Mouse (Mus musculus): ENCODE results near the gene Olfr516. TPM values are rescaled to one million over a fixed set of nuclear protein-coding genes. Genes with fewer than 3 reads are reported as not detected.

Gene Olfr516
- polyA plus RNA-seq (2012; rRNA removed; ENCODE audit: low replicate concordance): not detected in 2 replicates

DNA sequence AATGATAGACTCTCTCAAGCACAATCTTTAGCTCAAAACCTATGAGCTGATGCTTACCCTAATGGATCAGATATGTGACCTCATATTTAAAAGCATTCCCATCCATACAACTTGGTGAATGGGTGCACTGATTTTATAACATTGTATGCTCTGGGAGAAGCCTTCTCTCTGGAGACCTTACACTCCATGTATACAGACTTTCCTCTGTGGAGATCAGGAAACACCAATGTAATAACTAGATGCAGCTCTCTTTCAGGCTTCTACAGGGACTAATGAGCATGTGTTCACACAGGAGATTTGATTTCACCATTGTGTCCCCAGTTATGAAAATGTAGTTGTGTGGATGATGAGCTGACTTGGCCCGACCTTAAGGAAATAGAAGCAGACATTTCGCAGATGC, at the start of gene Olfr516:
Gene Olfr516, minus strand, starts transcription at position 101 of the 400 bp plus-strand sequence.

GRCm38 (mm10) chr7:108894320-108894719, 44.0 kb upstream of the Olfr516 start, which contains the start of gene Olfr519:
Gene Olfr519, minus strand, starts transcription at chr7:108894420.

DNA sequence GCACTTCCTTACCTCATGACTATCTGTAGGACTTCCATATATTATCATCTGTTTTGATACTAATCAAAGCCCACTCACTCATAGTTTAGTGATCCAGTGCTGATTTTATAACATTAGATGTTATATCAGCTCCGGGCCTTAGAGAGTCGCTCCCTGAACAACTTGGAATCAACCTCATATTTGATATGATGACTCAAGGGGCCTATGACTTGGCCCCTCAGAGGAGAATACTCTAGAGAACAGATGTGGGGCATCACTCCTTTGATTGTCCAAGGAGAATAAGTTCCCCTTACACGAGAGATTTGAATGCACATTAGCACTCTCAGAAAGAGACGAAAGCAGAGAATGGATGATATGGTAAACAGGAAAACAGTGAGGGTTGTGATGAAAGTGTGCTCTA, 34.6 kb upstream of the Olfr516 start, which contains the start of gene Olfr518:
Gene Olfr518, minus strand, starts transcription at position 101 of the 400 bp plus-strand sequence.

GRCm38 (mm10) chr7:108872279-108872678, 21.9 kb upstream of the Olfr516 start, which contains the start of gene Olfr517:
Gene Olfr517, minus strand, starts transcription at chr7:108872379.

DNA sequence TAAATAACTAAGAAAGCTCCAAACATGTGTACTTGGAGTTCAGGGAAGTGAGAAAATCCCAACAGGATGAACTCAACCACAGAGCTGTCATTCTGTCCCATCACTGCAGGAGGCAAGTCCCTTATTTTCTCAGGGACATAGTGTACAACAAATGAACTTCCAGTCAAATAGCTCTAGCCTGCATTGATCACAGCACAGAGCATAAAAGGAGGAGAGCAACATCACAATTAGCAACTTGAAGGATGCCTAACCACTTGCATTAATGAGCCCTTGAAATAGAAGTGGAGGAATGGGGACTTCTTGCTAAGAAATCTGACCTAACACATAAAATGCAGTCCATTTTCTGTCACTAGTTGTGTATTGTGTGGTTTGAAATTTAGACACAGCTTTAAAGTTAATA, 24.4 kb downstream of the Olfr516 start, which contains the start of gene Olfr514:
Gene Olfr514, minus strand, starts transcription at position 101 of the 400 bp plus-strand sequence.

Other genes with a start within 250 kb of the Olfr516 start
- gene Olfr506, start 239.7 kb downstream of the Olfr516 start, polyA plus RNA-seq (2012; rRNA removed; ENCODE audit: low replicate concordance): not detected in 2 replicates
- gene Olfr507, start 228.7 kb downstream of the Olfr516 start, polyA plus RNA-seq (2012; rRNA removed; ENCODE audit: low replicate concordance): not detected in 2 replicates
- not detected in 2 replicates for gene Olfr508, start 220.5 kb downstream of the Olfr516 start, polyA plus RNA-seq (2012; rRNA removed; ENCODE audit: low replicate concordance)
- not detected in 2 replicates for gene Olfr509, start 198.6 kb downstream of the Olfr516 start, polyA plus RNA-seq (2012; rRNA removed; ENCODE audit: low replicate concordance)
- gene Olfr510, start 184.1 kb downstream of the Olfr516 start, polyA plus RNA-seq (2012; rRNA removed; ENCODE audit: low replicate concordance): not detected in 2 replicates
- gene Olfr512, start 137.2 kb downstream of the Olfr516 start, polyA plus RNA-seq (2012; rRNA removed; ENCODE audit: low replicate concordance): not detected in 2 replicates
- gene Olfr513, start 99.6 kb downstream of the Olfr516 start, polyA plus RNA-seq (2012; rRNA removed; ENCODE audit: low replicate concordance): not detected in 2 replicates
- not detected in 2 replicates for gene Olfr514, start 24.5 kb downstream of the Olfr516 start, polyA plus RNA-seq (2012; rRNA removed; ENCODE audit: low replicate concordance)
- not detected in 2 replicates for gene Olfr517, start 21.9 kb upstream of the Olfr516 start, polyA plus RNA-seq (2012; rRNA removed; ENCODE audit: low replicate concordance)
- not detected in 2 replicates for gene Olfr518, start 34.5 kb upstream of the Olfr516 start, polyA plus RNA-seq (2012; rRNA removed; ENCODE audit: low replicate concordance)
- not detected in 2 replicates for gene Olfr519, start 43.9 kb upstream of the Olfr516 start, polyA plus RNA-seq (2012; rRNA removed; ENCODE audit: low replicate concordance)
- gene Nlrp10, start 79.6 kb upstream of the Olfr516 start, polyA plus RNA-seq (2012; rRNA removed; ENCODE audit: low replicate concordance): 0.37 and 0.43 TPM in 2 replicates
- 89.9 and 146 TPM in 2 replicates for gene Eif3f, start 83.9 kb upstream of the Olfr516 start, polyA plus RNA-seq (2012; rRNA removed; ENCODE audit: low replicate concordance)
- 0.29 and 4.1 TPM in 2 replicates for gene Tub, start 99.8 kb upstream of the Olfr516 start, polyA plus RNA-seq (2012; rRNA removed; ENCODE audit: low replicate concordance)
- gene Ric3, start 232.8 kb upstream of the Olfr516 start, polyA plus RNA-seq (2012; rRNA removed; ENCODE audit: low replicate concordance): 0.82 and 3.7 TPM in 2 replicates

Measured in subcutaneous adipose tissue, adult 2 months (tissue).